Mouse (Mus musculus) ES-E14 (cell line): ENCODE results near the gene Supt6.

Experiments
- CHD2 ChIP-seq: IDR thresholded peaks from 2 replicates; pipeline ENCODE4 v1.6.1; 2014; ENCODE audit warnings: mild to moderate bottlenecking, low read depth, low read length, inconsistent platforms
- MAFK ChIP-seq: IDR thresholded peaks from 2 replicates; pipeline ENCODE4 v1.6.1; 2014; ENCODE audit warnings: mild to moderate bottlenecking, low read depth, low read length, inconsistent platforms; ENCODE audit not compliant: insufficient read depth
- ZC3H11A ChIP-seq: IDR thresholded peaks from 2 replicates; pipeline ENCODE4 v1.6.1; 2012; ENCODE audit warnings: low read depth, mild to moderate bottlenecking, inconsistent platforms, low read length, borderline replicate concordance
- ZNF384 ChIP-seq: IDR thresholded peaks from 2 replicates; pipeline ENCODE4 v1.6.1; 2012; ENCODE audit warnings: low read depth, low read length, inconsistent platforms

- TF ChIP-seq CHD2 (no peak), ZNF384 (no peak), ZC3H11A (no peak), MAFK (no peak)
Measured at GRCm38 (mm10) chr11:78210615-78211014, 35.2 kb downstream of the Supt6 start.
